Mouse (Mus musculus) spleen, adult 2 months (tissue): Measurements from ENCODE around the gene S100z. TPM values are rescaled to one million over a fixed set of nuclear protein-coding genes. Genes with fewer than 3 reads are reported as not detected.

ENCODE experiments used
- DNase-seq, 2 experiments: peaks; one replicate each; pipeline versions ENCODE4 v3.0.0 to v3.0.0-alpha.2; 2012 to 2021; ENCODE audit warnings: low spot score in 2 of 2, low read depth in 1 of 2
- H3K27ac ChIP-seq: fragments of 200-500 bp; 2 replicates; pipeline ENCODE4 v1.5.1; 2012; ENCODE audit warnings: low read length, inconsistent platforms; ENCODE audit not compliant: insufficient read depth
- H3K27me3 ChIP-seq: fragments of 200-500 bp; 2 replicates; pipeline ENCODE4 v1.6.1; 2012; ENCODE audit warnings: mild to moderate bottlenecking, moderate library complexity, low read length, inconsistent platforms; ENCODE audit not compliant: control insufficient read depth, insufficient read depth
- H3K36me3 ChIP-seq: fragments of 200-500 bp; 2 replicates; pipeline ENCODE4 v1.6.1; 2012; ENCODE audit warnings: mild to moderate bottlenecking, low read length, inconsistent platforms; ENCODE audit not compliant: control insufficient read depth, insufficient read depth
- H3K4me1 ChIP-seq: fragments of 200-500 bp; 2 replicates; pipeline ENCODE4 v1.6.1; 2011; ENCODE audit warnings: inconsistent platforms; ENCODE audit not compliant: control insufficient read depth, insufficient read depth, insufficient read length
- H3K4me3 ChIP-seq: fragments of 200-500 bp; 2 replicates; pipeline ENCODE4 v1.5.1; 2011; ENCODE audit warnings: mild to moderate bottlenecking, inconsistent platforms; ENCODE audit not compliant: insufficient read depth, insufficient read length; ENCODE audit errors: extremely low read depth
- CTCF ChIP-seq: fragments of 200-500 bp; IDR thresholded peaks from 2 replicates; pipeline ENCODE4 v1.5.1; 2011; ENCODE audit warnings: mild to moderate bottlenecking, inconsistent platforms; ENCODE audit not compliant: insufficient read depth, insufficient read length, insufficient replicate concordance; ENCODE audit errors: extremely low read depth
- POLR2A ChIP-seq: fragments of 200-500 bp; IDR thresholded peaks from 2 replicates; pipeline ENCODE4 v1.6.1; 2011; ENCODE audit warnings: low read depth, low read length, inconsistent platforms
- WGBS: fragments of 180-500 bp; shearing (Covaris S2); methylation state at CpG from one replicate; pipeline ENCODE4 v1.1.7; 2018; 5-methylcytosine and 5-hydroxymethylcytosine counted together
- polyA plus RNA-seq: library from polyadenylated mRNA; depleted of rRNA; stranded (reverse); fragments of >200 nt; gene quantifications from 2 replicates; pipeline ENCODE4 v1.2.3, GENCODE M21; 2012

Gene S100z
- polyA plus RNA-seq, 1 experiment = not detected

- Histone ChIP-seq H3K4me1 (no peaks in the 10 kb centered on the region), H3K27ac (no peak overlapping the region), H3K27me3 (no peaks in the 10 kb centered on the region), H3K36me3 (no peaks in the 10 kb centered on the region), H3K4me3 (no peak overlapping the region)
- TF ChIP-seq CTCF (no peak), POLR2A (no peak)
- no peak for DNase-seq
- 51% methylated on average over 5 of the region's 5 CpGs for WGBS
These were observed 6.1 kb upstream of the S100z start for GRCm38 (mm10) chr13:95484664-95485063.

GRCm38 (mm10) chr13:95481428-95481827, 2.9 kb upstream of the S100z start:
- 7% methylated on average over 4 of the region's 4 CpGs for WGBS
- no peak for TF ChIP-seq POLR2A
- peak; percentile 70; the same call in 1 of the 2 replicates for TF ChIP-seq CTCF
- DNase-seq = peak; percentile 39 to 65
- Histone ChIP-seq H3K27me3 (no peaks in the 10 kb centered on the region), H3K27ac (no peak overlapping the region), H3K4me3 (no peak overlapping the region), H3K36me3 (no peaks in the 10 kb centered on the region), H3K4me1 (no peaks in the 10 kb centered on the region)

- Histone ChIP-seq H3K36me3 (no peaks in the 10 kb centered on the region), H3K4me1 (no peaks in the 10 kb centered on the region), H3K4me3 (no peak overlapping the region), H3K27me3 (no peaks in the 10 kb centered on the region), H3K27ac (no peak overlapping the region)
- no peak for DNase-seq
- TF ChIP-seq CTCF (no peak), POLR2A (no peak)
- WGBS = 73% methylated on average over 6 of the region's 6 CpGs
These were observed 1.3 kb downstream of the S100z start for GRCm38 (mm10) chr13:95477173-95477572.

DNA sequence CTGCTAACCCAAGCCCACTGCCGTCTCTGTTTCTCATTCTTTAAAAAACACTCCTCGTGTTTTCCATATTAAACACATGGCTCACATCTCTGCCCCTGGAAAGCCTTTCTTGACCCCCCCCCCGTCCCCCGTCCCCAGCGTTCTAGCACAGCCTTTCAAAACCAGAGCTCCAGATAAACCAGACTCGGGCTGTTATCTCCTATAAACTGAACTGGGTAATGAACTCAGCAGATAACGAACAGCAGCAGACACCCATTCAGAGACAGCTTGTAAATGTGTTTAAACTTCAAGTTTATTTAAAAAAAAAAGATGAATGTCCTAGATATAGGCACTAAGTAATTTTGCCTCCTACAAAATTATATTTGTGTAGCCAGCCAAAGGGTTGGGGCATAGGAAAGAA, 3.4 kb downstream of the S100z start:
- Histone ChIP-seq H3K4me3 (no peak overlapping the region), H3K4me1 (no peaks in the 10 kb centered on the region), H3K27ac (no peak overlapping the region), H3K36me3 (no peaks in the 10 kb centered on the region), H3K27me3 (no peaks in the 10 kb centered on the region)
- TF ChIP-seq CTCF = no peak
- DNase-seq = no peak
- 72% methylated on average over 7 of the region's 7 CpGs for WGBS

DNA sequence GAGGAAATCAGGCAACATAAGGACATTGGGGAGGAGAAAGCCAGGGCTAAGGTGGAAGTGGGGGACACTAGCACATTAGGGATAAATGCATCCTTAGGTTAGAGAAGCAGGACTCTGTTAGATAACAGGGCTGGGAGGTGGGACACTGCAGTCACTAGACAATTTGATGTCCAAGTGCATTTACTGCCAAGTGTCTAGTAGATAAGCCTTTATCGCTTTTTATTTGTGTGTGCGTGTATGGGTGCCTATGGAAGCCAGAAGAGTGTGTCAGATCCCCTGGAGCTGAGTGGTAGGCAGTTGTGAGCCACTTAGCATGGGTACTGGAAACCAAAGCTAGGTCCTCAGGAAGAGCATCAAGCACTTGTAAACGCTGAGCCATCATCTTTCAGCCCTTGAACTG, 4.2 kb downstream of the S100z start:
- 79% methylated on average over 3 of the region's 3 CpGs for WGBS
- Histone ChIP-seq H3K27me3 (no peaks in the 10 kb centered on the region), H3K27ac (no peak overlapping the region), H3K4me1 (no peaks in the 10 kb centered on the region), H3K4me3 (no peak overlapping the region), H3K36me3 (no peaks in the 10 kb centered on the region)
- no peak for DNase-seq
- TF ChIP-seq POLR2A (no peak), CTCF (no peak)

GRCm38 (mm10) chr13:95470970-95471369, 7.6 kb downstream of the S100z start:
- WGBS = 67% methylated on average over 2 of the region's 2 CpGs
- DNase-seq = no peak
- H3K27ac ChIP-seq = no peak overlapping the region
- no peaks in the 10 kb centered on the region for H3K4me1 ChIP-seq
- H3K36me3 ChIP-seq = no peaks in the 10 kb centered on the region
- H3K27me3 ChIP-seq = no peaks in the 10 kb centered on the region
- H3K4me3 ChIP-seq = no peak overlapping the region
- TF ChIP-seq POLR2A = no peak
- TF ChIP-seq CTCF = no peak

DNA sequence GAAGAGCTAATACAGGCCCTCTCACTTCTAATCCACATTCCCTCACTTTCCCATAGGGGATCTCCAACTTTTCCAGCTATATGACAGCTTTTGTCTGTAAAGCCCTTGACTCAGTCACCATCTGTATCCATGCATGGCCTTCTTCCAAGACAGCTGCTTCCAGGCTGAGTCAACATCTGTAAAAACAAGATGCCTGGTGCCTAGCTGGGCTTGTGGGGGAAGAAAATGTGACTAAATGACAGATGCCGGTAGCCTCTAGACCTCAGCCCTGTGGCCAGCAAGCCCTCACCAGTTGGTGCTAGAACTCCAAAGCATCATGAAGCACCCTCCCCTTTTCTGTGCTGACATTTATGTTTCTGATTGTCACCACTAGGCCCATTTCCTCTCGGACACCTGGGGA, 27.0 kb downstream of the S100z start:
- peaks cover 3% of the 10 kb centered on the region; the same call in 1 of the 2 replicates for H3K4me1 ChIP-seq
- H3K4me3 ChIP-seq = no peak overlapping the region
- H3K27ac ChIP-seq = no peak overlapping the region
- 78% methylated on average over 2 of the region's 2 CpGs for WGBS
- TF ChIP-seq CTCF (no peak), POLR2A (no peak)
- DNase-seq = no peak
- no peaks in the 10 kb centered on the region for H3K27me3 ChIP-seq
- no peaks in the 10 kb centered on the region for H3K36me3 ChIP-seq
